Mouse (Mus musculus): ENCODE results near the gene Cnih2.
A peak's percentile ranks its signal among the peaks of the same experiment; 100 is the strongest.

Cnih2 gene

DNA sequence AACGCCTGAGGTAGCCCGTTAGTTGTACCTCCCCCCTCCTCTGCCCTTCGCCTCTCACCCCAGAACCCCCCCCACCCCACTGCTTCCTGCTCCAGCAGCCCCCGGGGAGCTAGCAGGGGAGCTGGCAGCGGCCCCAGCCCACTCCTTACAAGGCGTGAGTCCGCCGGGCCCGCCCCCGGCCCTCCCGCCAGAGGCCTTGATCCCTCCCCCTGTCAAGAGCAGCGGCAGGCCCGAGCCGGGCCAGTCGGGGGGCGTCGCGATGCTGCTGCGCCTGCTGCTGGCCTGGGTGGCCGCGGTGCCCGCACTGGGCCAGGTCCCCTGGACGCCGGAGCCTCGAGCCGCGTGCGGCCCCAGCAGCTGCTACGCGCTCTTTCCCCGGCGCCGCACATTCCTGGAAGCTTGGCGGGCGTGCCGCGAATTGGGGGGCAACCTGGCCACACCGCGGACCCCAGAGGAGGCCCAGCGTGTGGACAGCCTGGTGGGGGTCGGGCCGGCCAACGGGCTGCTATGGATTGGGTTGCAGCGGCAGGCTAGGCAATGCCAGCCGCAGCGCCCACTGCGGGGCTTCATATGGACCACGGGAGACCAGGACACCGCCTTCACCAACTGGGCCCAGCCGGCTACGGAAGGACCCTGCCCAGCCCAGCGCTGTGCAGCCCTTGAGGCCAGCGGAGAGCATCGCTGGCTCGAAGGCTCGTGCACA, 30.3 kb downstream of the Cnih2 start, which contains the start of gene Cd248:
Cd248 (plus strand) TSS at position 212 of the 703 bp plus-strand sequence.
- DNase-seq (ENCODE audit: low spot score in 2 of 2), result peak; percentile 84

DNA sequence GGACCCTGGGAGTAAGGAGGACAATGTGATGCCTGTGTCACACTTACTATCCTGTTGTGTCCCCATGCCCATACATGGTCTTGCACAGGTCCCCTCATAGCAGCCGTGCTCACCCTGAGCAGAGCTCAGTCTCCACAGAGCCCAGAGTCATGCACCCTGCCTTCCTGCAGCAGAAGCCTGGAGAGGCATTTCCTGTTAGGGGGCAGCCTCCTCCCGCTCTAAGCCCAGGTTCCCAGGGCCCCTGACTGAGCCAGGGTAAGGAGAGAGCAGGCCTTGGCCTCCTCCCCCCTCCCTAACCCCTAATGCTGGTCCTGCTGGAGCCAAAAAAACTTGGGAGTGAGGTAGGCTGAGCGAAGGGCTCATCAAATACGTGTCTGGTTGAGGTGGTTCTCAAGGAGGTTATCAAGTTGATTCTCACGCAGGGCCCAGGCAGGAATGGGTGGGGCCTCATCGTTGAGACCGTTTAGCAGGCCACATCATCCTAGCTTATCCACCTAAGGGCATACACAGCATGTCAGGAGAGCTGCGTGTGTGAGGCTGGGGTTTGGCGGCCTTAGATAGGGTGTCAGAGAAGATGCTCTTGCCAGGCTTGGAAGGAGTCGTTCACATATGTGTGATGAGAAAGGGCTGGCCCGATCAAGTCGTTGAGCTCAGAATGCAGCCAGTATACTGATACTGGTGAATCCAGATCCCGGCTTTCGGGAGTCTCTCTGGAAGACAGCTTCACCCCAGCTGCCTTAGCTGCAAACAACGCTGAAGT, 31.1 kb downstream of the Cnih2 start:
- no peak for DNase-seq (ENCODE audit: low spot score in 2 of 2)

GRCm38 (mm10) chr19:5065104-5065503, 33.2 kb downstream of the Cnih2 start:
- peak in 1 of 2 experiments; percentile 79 for DNase-seq (ENCODE audit: low spot score in 2 of 2)

DNA sequence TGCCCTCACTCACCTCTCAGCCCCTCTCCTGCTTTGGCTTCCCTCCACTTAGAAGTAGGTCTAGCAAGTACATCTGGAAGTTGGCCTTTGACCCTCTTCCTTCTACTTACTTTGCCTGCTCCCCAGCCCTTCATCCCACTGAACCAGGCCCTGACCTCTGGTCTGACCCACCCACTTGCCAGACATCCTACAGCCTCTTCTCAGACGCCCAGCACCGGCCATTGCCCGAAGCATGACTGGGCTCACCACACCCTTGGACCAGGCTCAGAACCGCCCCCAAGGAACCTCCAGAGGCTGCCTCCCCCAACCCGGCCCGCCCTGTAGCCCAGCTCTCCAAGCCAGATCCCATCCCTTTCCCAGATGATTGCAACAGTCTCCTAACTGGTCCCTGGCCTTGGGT, 35.9 kb downstream of the Cnih2 start:
- DNase-seq (ENCODE audit: low spot score in 2 of 2), result peak in 1 of 2 experiments; percentile 66

DNA sequence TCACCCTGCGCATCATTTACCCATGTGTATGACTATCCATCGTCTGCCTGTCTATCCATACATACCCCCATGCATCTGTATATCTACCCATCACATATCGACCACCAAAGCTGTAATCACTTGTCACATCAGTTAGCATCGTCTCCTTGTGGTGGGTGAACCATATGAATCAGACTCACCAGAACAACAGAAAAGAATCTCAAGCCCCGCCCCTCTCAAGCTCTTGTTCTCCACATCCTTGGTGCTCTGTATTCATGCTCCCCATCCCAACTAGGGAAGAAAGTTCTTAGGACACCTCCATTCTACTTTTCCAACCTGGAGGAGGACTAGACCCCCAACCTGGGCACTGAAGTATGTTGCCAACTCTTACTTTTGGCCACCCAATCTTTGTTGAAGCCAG, 36.3 kb downstream of the Cnih2 start:
- no peak for DNase-seq (ENCODE audit: low spot score in 2 of 2)

- peak in 1 of 2 experiments; percentile 68 for DNase-seq (ENCODE audit: low spot score in 2 of 2)
Observed at GRCm38 (mm10) chr19:5060365-5061330, 37.7 kb downstream of the Cnih2 start.

DNA sequence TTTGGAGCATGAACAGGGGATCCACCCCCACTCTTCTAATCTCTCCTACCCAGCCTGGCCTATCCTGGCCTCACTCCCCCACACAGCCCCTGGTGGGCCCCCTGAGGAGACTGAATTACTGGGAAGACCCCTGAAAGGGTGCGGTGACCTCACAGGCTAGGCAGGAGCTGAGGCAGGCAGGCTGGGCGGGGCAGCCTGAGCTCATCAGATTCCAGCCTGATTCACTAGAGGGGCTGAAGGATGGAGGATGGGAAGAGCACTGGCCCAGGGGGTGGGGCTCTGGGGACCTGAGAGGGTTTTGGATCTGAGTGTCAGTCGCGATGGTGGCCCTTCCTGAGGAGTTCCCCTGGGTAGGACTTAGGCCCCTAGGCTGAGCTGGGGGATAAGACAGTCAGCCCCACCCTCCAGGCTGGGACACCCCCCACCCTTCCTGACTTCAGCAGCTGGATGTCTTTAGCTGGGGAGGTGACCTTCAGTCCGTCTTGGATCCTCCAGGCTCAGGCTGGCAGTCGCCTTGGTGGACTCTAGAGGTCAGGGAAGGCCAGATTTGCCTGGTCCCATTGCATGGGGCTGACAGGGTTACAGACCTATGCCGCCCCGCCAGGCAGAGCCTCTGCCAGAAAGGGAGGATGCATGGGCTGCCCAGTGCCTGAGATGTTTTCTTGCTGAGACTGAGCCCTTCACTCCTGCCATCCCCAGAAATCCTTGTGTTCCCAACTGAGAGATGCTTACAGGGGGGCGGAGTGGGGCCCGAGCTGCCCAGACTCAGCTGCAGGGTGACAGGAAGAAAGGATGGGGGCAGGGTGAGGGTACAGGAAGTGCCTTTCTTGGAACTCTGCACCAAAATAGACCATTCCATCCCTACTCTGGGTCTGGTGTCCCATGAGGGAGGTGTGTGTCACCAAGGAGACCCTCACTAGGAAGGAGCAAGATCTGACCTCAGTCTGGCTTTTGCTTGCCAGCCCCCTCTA, 39.2 kb downstream of the Cnih2 start:
- DNase-seq (ENCODE audit: low spot score in 2 of 2), result peak in 1 of 2 experiments; percentile 49

- DNase-seq (ENCODE audit: low spot score in 2 of 2), result no peak
Observed at GRCm38 (mm10) chr19:5057876-5058775, 40.2 kb downstream of the Cnih2 start.

GRCm38 (mm10) chr19:5056251-5056650, 42.1 kb downstream of the Cnih2 start:
- DNase-seq (ENCODE audit: low spot score in 2 of 2), result no peak

GRCm38 (mm10) chr19:5053909-5054308, 44.4 kb downstream of the Cnih2 start:
- no peak for DNase-seq (ENCODE audit: low spot score in 2 of 2)

- DNase-seq (ENCODE audit: low spot score in 2 of 2), result no peak
Observed at GRCm38 (mm10) chr19:5052853-5053252, 45.5 kb downstream of the Cnih2 start.

DNA sequence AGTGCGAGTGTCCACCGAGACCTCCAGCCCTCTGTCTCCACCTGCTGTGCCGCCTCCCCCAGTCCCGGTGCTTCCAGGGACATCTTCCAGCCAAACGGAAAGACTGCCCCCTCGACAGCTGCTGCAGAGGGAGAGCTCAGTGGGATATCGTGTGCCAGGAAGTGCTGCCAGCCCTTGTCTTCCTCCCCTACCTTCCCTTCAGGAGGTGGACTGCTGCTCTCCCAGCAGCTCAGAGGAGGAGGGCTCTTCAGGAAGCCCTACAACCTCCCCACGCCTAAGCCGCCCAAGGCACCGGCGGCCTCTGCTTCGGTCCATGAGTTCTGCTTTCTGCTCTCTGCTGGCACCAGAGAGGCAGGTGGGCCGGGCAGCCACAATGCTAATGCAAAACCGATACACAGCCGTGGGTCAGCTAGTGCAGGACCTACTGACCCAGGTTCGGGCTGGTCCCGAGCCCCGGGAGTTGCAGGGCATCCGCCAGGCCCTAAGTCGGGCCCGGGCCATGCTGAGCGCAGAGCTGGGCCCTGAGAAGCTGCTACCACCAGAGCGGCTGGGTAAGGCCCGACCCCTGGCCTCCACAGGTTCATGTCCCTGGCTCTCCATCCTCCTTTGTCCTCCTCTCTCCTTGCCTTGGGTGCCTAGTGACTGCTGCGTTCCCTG, 46.0 kb downstream of the Cnih2 start:
- DNase-seq (ENCODE audit: low spot score in 2 of 2), result no peak

GRCm38 (mm10) chr19:5051515-5051914, 46.8 kb downstream of the Cnih2 start:
- DNase-seq (ENCODE audit: low spot score in 2 of 2), result no peak

DNA sequence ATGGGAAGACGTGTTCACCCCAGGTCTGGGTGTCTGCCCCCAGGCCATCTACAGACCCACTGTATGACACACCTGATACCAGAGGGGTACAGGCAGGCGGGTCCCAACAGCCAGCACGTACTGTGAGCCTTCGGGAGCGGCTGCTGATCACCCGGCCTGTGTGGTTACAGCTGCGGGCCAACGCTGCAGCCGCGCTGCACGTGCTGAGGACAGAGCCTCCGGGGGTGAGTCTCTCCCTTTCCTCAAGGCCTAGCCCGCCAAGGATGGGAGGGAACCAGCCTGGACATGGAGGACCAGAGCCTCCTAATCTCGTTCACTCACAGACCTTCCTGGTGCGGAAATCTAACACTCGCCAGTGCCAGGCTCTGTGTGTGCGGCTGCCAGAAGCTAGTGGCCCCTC, 47.3 kb downstream of the Cnih2 start:
- no peak for DNase-seq (ENCODE audit: low spot score in 2 of 2)

DNA sequence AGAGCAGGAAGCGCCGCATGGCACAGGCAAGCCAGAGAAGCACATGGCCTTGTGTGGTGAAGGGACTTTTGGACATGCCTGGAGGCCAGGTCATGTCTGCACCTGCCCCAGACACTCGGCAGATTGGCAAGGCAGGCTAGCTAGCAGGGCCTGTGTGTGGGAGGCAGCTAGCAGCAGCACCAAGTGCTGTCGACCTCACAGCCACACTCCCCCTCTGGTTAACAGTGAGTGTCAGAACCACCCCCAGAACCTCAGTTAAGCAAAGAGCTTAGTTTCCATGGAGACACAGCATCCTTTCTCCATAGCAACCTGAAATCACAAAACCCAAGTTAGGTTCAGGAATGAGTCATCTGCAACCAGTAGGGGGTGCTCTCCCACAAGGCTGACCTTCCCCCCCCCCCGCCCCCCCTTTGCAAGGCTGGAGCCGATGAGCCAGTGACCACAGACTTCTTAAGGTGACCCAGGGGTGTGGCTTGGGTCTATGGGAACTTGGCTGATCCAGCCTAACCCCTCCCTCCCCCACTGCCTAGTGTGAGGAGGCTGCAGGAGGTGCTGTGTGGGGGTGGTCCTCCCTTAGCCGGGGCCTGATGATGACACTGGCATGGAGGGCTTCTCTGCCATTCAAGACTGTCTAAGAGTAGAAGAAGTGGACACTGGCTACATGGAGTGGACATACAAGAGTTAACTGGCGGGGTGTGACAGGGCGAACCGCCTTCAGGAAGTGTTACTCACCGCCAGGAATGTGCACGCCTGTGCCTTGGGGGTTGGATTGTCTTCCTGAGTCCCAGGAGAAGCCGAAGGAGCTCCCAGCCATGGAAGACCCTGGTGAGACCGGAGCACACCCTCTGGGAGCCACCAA, 48.0 kb downstream of the Cnih2 start, which contains the start of gene Rin1:
Rin1 (plus strand) TSS at position 435 of the 859 bp plus-strand sequence.
- peak in 1 of 2 experiments; percentile 50 for DNase-seq (ENCODE audit: low spot score in 2 of 2)

GRCm38 (mm10) chr19:5049325-5049724, 49.0 kb downstream of the Cnih2 start:
- DNase-seq (ENCODE audit: low spot score in 2 of 2), result no peak

DNA sequence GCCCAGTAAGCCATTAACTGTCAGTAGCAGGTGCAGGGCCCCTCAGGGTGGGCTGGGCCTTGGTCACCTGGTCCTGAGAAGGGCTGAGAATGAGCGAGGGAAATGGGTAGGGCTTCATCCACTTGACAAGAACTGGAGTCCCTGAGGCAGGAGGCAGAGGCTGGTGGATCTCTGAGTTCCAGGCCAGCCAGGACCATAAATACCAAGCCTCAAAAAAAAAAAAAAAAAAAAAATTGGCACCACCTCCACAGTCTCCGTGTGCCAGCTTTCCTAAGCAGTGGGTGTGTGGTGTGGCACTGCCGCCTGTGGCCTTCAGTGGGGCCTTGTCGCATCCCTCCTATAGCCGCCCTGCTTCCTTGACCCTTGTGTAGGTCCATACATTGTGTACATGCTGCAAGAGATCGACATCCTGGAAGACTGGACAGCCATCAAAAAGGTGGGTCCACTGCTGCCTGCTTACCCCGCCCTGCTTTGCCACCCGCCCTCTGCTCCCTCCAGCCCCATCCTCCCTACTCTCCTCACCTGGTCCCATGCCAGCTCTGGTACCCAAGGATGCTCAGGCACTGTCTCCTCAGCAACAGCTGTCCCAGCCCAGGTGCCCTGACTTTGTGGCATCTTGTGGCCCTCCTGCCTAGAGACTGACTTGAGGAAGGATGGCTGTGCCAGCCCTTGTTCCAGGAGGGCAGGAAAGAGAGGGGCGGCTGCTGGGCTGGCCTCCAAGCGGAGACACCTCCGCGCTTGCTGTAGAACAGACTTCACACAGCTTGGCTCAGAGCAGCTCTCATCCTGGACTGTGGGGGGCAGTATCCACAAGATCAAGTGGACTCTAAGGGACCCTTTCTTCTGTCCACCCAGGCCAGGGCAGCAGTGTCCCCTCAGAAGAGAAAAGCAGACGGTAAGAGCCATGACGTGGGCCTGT, 49.9 kb downstream of the Cnih2 start:
- DNase-seq (ENCODE audit: low spot score in 2 of 2), result no peak
